Mouse (Mus musculus): ENCODE measurements around the gene Dapp1.

DNA sequence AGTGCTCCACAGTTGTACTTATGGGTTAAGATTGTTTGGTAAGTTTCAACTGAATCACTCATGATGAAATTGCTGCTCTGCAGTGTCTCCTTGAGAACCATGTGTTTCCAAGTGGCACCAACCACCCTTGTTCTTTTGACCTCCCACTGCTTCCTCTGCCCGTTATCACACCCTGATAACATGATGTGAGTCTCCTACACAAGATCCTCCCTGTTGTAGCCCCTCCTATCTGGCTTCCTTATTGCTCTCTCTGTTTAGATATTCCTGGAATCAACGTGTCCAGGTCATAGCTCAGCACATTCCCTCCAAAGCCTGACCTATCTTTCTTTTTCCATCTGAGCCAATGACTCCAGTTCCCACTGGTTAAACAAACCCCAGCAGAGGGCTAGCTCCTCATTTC is 33.4 kb upstream of the Dapp1 start:
- TF ChIP-seq POLR2A (IDR thresholded peaks at IDR 0.05; ENCODE audit: low read depth, low read length) (no peak), ZNF384 (IDR thresholded peaks at IDR 0.05; ENCODE audit: low read depth, low read length) (no peak), SMC3 (IDR thresholded peaks at IDR 0.05; ENCODE audit: low read depth, low read length) (no peak), NRF1 (IDR thresholded peaks at IDR 0.05; ENCODE audit: low read depth, low read length) (no peak), MEF2A (IDR thresholded peaks at IDR 0.05; ENCODE audit: borderline replicate concordance, low read depth, low read length) (no peak), E2F4 (IDR thresholded peaks at IDR 0.05; ENCODE audit: insufficient replicate concordance, low read depth, low read length) (no peak), EP300 (IDR thresholded peaks at IDR 0.05; ENCODE audit: low read length) (no peak), HCFC1 (IDR thresholded peaks at IDR 0.05; ENCODE audit: low read depth, low read length) (no peak), CTCF (conservative IDR thresholded peaks at IDR 0.05 in 1 of 2, IDR thresholded peaks at IDR 0.05 in 1 of 2; ENCODE audit: low read depth in 2 of 2, low read length in 2 of 2) (no peak), ZC3H11A (IDR thresholded peaks at IDR 0.05; ENCODE audit: low read depth, low read length) (no peak), CHD1 (IDR thresholded peaks at IDR 0.05; ENCODE audit: low read depth, low read length) (no peak), BHLHE40 (IDR thresholded peaks at IDR 0.05; ENCODE audit: low read depth, low read length) (no peak), MXI1 (IDR thresholded peaks at IDR 0.05; ENCODE audit: low read depth, low read length) (no peak)

Data from CH12.LX (cell line).